Mouse (Mus musculus) skeletal muscle tissue, adult 2 months (tissue): ENCODE data around the gene Tmc8.
"Not testable (repeated sequence)": the region's sequence is repeated elsewhere in the genome, so short reads cannot be mapped to it uniquely, and the experiment has no call there.

Source experiments
- DNase-seq: peaks from one replicate; pipeline ENCODE4 v3.0.0-alpha.2; 2012; ENCODE audit warnings: low read depth, low spot score

Tmc8 gene

GRCm38 (mm10) chr11:117825333-117826101 is 43.6 kb downstream of the Tmc8 start, which contains the start of the genes Afmid and Tk1:
TSS of gene Afmid (plus strand) at chr11:117825924.
TSS of gene Tk1 (minus strand) at chr11:117826092.
- no peak for DNase-seq

- no peak for DNase-seq
Observed at GRCm38 (mm10) chr11:117826164-117826563, 44.3 kb downstream of the Tmc8 start.

DNA sequence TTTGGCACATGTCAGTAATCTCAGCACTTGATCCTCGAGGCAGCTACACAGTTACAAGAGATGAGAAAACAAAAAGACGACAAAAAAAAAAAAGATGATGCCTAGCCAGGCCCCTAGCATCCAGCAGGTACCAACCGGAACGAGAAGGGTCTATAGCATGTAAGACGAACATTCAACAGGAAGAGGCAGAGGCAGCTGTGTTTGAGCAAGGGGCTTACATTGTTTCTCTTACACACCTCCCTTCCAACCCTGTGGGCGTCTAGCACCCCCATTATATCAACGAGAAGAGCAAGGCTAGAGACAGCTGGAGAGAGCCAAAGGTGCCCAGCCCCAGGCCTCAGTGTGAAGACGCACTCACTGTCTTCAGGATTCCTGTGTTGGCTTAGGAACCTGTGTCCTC is 45.0 kb downstream of the Tmc8 start:
- DNase-seq: no peak

- DNase-seq: no peak
Observed at GRCm38 (mm10) chr11:117827386-117827785, 45.5 kb downstream of the Tmc8 start.

DNA sequence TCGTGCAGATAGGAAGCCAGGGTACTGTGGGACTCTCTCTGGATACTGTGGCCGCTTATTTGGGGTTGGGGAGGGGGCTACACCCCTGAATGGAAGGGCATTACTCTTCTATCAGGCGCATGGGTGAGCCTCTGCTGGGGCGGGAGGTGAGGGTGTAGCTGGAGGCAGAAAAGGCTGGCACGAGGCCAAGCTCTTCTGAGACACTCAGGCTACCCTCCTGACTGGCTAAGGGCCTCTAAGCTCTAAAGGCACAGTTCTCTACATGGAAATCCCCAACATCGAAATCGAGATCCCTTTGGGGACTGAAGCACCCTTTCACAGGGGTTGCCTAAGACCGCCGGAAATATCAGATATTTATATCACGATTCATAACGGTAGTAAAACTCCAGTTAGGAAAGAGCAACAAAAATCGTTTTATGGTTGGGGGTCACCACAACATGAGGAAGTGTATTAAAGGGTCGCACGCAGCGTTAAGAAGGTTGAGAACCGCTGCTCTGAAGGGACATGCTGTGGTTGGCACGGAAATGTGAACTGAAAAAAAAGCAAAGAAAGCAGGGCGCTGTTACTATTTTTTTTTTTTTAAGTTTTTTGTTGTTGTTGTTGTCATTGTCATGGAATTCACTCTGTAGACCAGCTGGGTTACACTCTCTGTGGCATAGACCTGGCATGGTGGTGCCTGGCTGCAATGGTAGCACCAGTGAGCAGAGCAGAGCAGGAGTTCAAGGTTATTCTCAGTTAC is 46.4 kb downstream of the Tmc8 start:
- DNase-seq: no peak

GRCm38 (mm10) chr11:117828888-117829604 is 47.2 kb downstream of the Tmc8 start:
- no peak for DNase-seq

- DNase-seq: no peak
Observed at GRCm38 (mm10) chr11:117829671-117830215, 47.9 kb downstream of the Tmc8 start.

DNA sequence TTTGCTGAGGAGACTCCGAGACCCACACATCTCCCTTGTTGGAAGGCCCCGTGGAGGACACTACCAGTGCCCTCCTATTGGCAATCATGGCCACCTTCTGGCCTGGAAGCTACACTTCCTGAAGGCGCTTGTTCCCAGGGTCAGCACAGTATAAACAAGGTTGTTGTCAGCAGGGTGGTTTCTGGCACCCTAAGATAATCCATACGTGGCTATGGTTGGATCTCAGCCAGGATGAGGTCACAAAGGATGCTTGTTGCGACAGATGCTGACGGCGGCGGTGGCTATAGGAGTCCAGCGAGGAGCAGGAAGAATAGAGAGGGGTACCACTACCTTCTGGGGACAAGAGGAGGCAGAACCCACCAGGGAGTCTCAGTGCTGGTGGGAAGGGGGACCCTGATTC is 48.5 kb downstream of the Tmc8 start:
- DNase-seq: no peak

- no peak for DNase-seq
Observed at GRCm38 (mm10) chr11:117832086-117832969, 50.5 kb downstream of the Tmc8 start.

DNA sequence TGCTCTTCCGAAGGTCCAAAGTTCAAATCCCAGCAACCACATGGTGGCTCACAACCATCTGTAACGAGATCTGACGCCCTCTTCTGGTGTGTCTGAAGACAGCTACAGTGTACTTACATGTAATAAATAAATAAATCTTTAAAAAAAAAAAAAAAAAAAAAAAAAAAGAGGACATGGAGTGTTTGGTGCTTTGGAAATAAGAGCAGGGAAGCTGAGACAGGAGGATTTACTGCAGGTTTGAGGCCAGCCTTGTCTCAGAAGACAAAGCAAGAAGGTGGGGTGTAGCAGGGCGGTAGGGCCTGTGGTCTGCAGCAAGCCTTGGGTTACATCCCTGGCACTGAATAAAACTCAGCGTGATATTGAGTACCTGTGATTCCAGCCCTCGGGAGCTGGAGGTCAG is 51.6 kb downstream of the Tmc8 start:
- not testable (repeated sequence) for DNase-seq

DNA sequence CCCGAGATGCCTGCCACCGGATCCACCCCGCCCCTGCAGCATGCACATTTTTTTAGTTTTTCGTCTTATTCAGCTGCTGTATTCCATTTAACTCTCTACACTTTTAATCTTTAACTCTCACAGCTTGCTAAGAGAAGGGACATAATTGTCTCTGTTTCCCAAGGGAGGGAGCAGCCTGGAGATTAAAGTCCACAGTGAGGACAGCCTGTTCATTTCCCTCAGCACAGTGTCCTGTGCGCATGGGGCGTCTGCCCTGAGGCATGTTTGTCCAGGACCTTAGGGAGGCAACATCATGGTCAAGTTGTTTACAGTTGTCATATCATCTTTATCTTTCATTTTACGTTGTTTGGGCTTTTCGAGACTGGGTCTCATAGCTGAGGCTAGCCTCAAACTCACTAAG is 52.2 kb downstream of the Tmc8 start:
- DNase-seq: no peak

- DNase-seq: no peak
Observed at GRCm38 (mm10) chr11:117836306-117836705, 54.4 kb downstream of the Tmc8 start.

GRCm38 (mm10) chr11:117838572-117838971 is 56.7 kb downstream of the Tmc8 start:
- DNase-seq: no peak

- DNase-seq: no peak
Observed at GRCm38 (mm10) chr11:117839021-117839420, 57.1 kb downstream of the Tmc8 start.

GRCm38 (mm10) chr11:117840910-117841309 is 59.0 kb downstream of the Tmc8 start:
- DNase-seq: no peak
